Mouse (Mus musculus): ENCODE results near the gene Vps50. TPM values are rescaled to one million over a fixed set of nuclear protein-coding genes. Genes with fewer than 3 reads are reported as not detected.

Gene Vps50
- total and polyA plus RNA-seq, 3 experiments = 17.0 to 39.1 (median 19.6) TPM

- Histone ChIP-seq H3K4me3 (replicated peaks in 1 of 3; ENCODE audit: low read depth in 2 of 3, low read length in 2 of 3, poor library complexity in 1 of 3) (no peak overlapping the region), H3K4me2 (ENCODE audit: insufficient read depth, low read depth, poor library complexity, severe bottlenecking) (no peak overlapping the region), H3K9ac (ENCODE audit: insufficient read depth, low read depth) (no peak overlapping the region), H3K79me2 (replicated peaks; ENCODE audit: control insufficient read depth, extremely low read depth, insufficient read depth, poor library complexity, severe bottlenecking) (no peaks in the 10 kb centered on the region), H3K27ac (ENCODE audit: insufficient read depth, low read depth) (no peak overlapping the region), H3K4me1 (ENCODE audit: control insufficient read depth in 1 of 2, insufficient read depth in 2 of 2) (peaks cover 0 to 2% of the 10 kb centered on the region in 2 experiments; a peak in 1 of 4 replicates), H3K36me3 (replicated peaks in 1 of 2; ENCODE audit: control insufficient read depth in 1 of 2, insufficient read depth in 1 of 2, low read length in 1 of 2) (peaks cover 7 to 17% of the 10 kb centered on the region in 2 experiments), H3K27me3 (replicated peaks) (no peaks in the 10 kb centered on the region), H3K9me3 (replicated peaks; ENCODE audit: low read length) (no peaks in the 10 kb centered on the region)
- peak; percentile 1 for DNase-seq (ENCODE audit: extremely low read depth)
- dilution Hi-C loops (cut with MboI; ENCODE audit: extremely low pct_ligation_motif_present, extremely low pct_unique_long_range_greater_than_20kb, low sequenced_read_pairs) = no loop called here
- in situ Hi-C loops (cut with MboI; ENCODE audit: low pct_ligation_motif_present, low pct_unique_long_range_greater_than_20kb, low sequenced_read_pairs) = no loop called here
- TF ChIP-seq NRF1 (IDR thresholded peaks at IDR 0.05; ENCODE audit: low read depth, low read length) = no peak
- TF ChIP-seq BHLHE40 (IDR thresholded peaks at IDR 0.05; ENCODE audit: low read depth, low read length) = no peak
- TF ChIP-seq ZNF384 (IDR thresholded peaks at IDR 0.05; ENCODE audit: low read depth, low read length) = no peak
- TF ChIP-seq USF2 (conservative IDR thresholded peaks at IDR 0.05; ENCODE audit: low read depth, low read length) = no peak
- TF ChIP-seq POLR2A (IDR thresholded peaks at IDR 0.05; ENCODE audit: low read depth, low read length) = no peak
- no peak for TF ChIP-seq POLR2AphosphoS2 (IDR thresholded peaks at IDR 0.05; ENCODE audit: low read depth, low read length)
- no peak for TF ChIP-seq ZMIZ1 (IDR thresholded peaks at IDR 0.05; ENCODE audit: low read depth, low read length)
- no peak for TF ChIP-seq MAZ (IDR thresholded peaks at IDR 0.05; ENCODE audit: low read depth, low read length)
- TF ChIP-seq SMC3 (IDR thresholded peaks at IDR 0.05; ENCODE audit: low read depth, low read length) = no peak
- TF ChIP-seq RCOR1 (conservative IDR thresholded peaks at IDR 0.05; ENCODE audit: low read depth, low read length) = no peak
- no peak for TF ChIP-seq MYC (IDR thresholded peaks at IDR 0.05; ENCODE audit: low read depth, low read length)
- no peak for TF ChIP-seq PAX5 (IDR thresholded peaks at IDR 0.05; ENCODE audit: low read length)
- TF ChIP-seq ZKSCAN1 (IDR thresholded peaks at IDR 0.05; ENCODE audit: borderline replicate concordance, low read depth, low read length) = no peak
- TF ChIP-seq MAX (IDR thresholded peaks at IDR 0.05; ENCODE audit: low read length) = no peak
- no peak for TF ChIP-seq ETS1 (conservative IDR thresholded peaks at IDR 0.05; ENCODE audit: low read depth, low read length)
- TF ChIP-seq MXI1 (IDR thresholded peaks at IDR 0.05; ENCODE audit: low read depth, low read length) = no peak
- no peak for TF ChIP-seq CTCF (conservative IDR thresholded peaks at IDR 0.05 in 1 of 2, IDR thresholded peaks at IDR 0.05 in 1 of 2; ENCODE audit: low read depth in 2 of 2, low read length in 2 of 2)
- no peak for TF ChIP-seq E2F4 (IDR thresholded peaks at IDR 0.05; ENCODE audit: insufficient replicate concordance, low read depth, low read length)
- no peak for TF ChIP-seq IRF4 (IDR thresholded peaks at IDR 0.05; ENCODE audit: low read depth, low read length)
- no peak for TF ChIP-seq RAD21 (IDR thresholded peaks at IDR 0.05; ENCODE audit: low read depth, low read length)
These were observed 87.2 kb downstream of the Vps50 start for GRCm38 (mm10) chr6:3585402-3585801.

- Histone ChIP-seq H3K4me3 (replicated peaks in 1 of 3; ENCODE audit: low read depth in 2 of 3, low read length in 2 of 3, poor library complexity in 1 of 3) (no peak overlapping the region), H3K27me3 (replicated peaks) (no peaks in the 10 kb centered on the region), H3K79me2 (replicated peaks; ENCODE audit: control insufficient read depth, extremely low read depth, insufficient read depth, poor library complexity, severe bottlenecking) (no peaks in the 10 kb centered on the region), H3K9ac (ENCODE audit: insufficient read depth, low read depth) (no peak overlapping the region), H3K4me1 (ENCODE audit: control insufficient read depth in 1 of 2, insufficient read depth in 2 of 2) (peaks cover 0 to 4% of the 10 kb centered on the region in 2 experiments; a peak in 1 of 4 replicates), H3K9me3 (replicated peaks; ENCODE audit: low read length) (no peaks in the 10 kb centered on the region), H3K4me2 (ENCODE audit: insufficient read depth, low read depth, poor library complexity, severe bottlenecking) (no peak overlapping the region), H3K36me3 (replicated peaks in 1 of 2; ENCODE audit: control insufficient read depth in 1 of 2, insufficient read depth in 1 of 2, low read length in 1 of 2) (peaks cover 7 to 57% of the 10 kb centered on the region in 2 experiments), H3K27ac (ENCODE audit: insufficient read depth, low read depth) (no peak overlapping the region)
- in situ Hi-C loops (cut with MboI; ENCODE audit: low pct_ligation_motif_present, low pct_unique_long_range_greater_than_20kb, low sequenced_read_pairs) (no loop called here), dilution Hi-C loops (cut with MboI; ENCODE audit: extremely low pct_ligation_motif_present, extremely low pct_unique_long_range_greater_than_20kb, low sequenced_read_pairs) (no loop called here)
- TF ChIP-seq CTCF (conservative IDR thresholded peaks at IDR 0.05 in 1 of 2, IDR thresholded peaks at IDR 0.05 in 1 of 2; ENCODE audit: low read depth in 2 of 2, low read length in 2 of 2) = no peak
- TF ChIP-seq NRF1 (IDR thresholded peaks at IDR 0.05; ENCODE audit: low read depth, low read length) = no peak
- no peak for TF ChIP-seq ETS1 (conservative IDR thresholded peaks at IDR 0.05; ENCODE audit: low read depth, low read length)
- TF ChIP-seq ZC3H11A (IDR thresholded peaks at IDR 0.05; ENCODE audit: low read depth, low read length) = no peak
- no peak for TF ChIP-seq USF2 (conservative IDR thresholded peaks at IDR 0.05; ENCODE audit: low read depth, low read length)
- no peak for TF ChIP-seq IRF4 (IDR thresholded peaks at IDR 0.05; ENCODE audit: low read depth, low read length)
- TF ChIP-seq SIN3A (IDR thresholded peaks at IDR 0.05; ENCODE audit: low read length) = no peak
- no peak for TF ChIP-seq MXI1 (IDR thresholded peaks at IDR 0.05; ENCODE audit: low read depth, low read length)
- no peak for TF ChIP-seq ELF1 (IDR thresholded peaks at IDR 0.05; ENCODE audit: low read depth, low read length)
- no peak for TF ChIP-seq MYC (IDR thresholded peaks at IDR 0.05; ENCODE audit: low read depth, low read length)
- TF ChIP-seq MEF2A (IDR thresholded peaks at IDR 0.05; ENCODE audit: borderline replicate concordance, low read depth, low read length) = no peak
- no peak for TF ChIP-seq ZNF384 (IDR thresholded peaks at IDR 0.05; ENCODE audit: low read depth, low read length)
- TF ChIP-seq RAD21 (IDR thresholded peaks at IDR 0.05; ENCODE audit: low read depth, low read length) = no peak
- TF ChIP-seq CHD2 (IDR thresholded peaks at IDR 0.05; ENCODE audit: low read length) = no peak
- TF ChIP-seq USF1 (IDR thresholded peaks at IDR 0.05; ENCODE audit: low read depth, low read length) = no peak
- no peak for TF ChIP-seq ZKSCAN1 (IDR thresholded peaks at IDR 0.05; ENCODE audit: borderline replicate concordance, low read depth, low read length)
- TF ChIP-seq SMC3 (IDR thresholded peaks at IDR 0.05; ENCODE audit: low read depth, low read length) = no peak
- TF ChIP-seq HCFC1 (IDR thresholded peaks at IDR 0.05; ENCODE audit: low read depth, low read length) = no peak
- DNase-seq (ENCODE audit: extremely low read depth) = peak; percentile 0
These were observed 92.2 kb downstream of the Vps50 start for GRCm38 (mm10) chr6:3590289-3590904.

Data from CH12.LX (cell line).